Mouse (Mus musculus) inflammation-experienced regulatory T-cells (primary cell): Measurements from ENCODE around the gene Rhox1. TPM values are rescaled to one million over a fixed set of nuclear protein-coding genes. Genes with fewer than 3 reads are reported as not detected.

Source experiments
- polyA plus RNA-seq, 2 experiments: library from polyadenylated mRNA; unstranded; fragments of 100-300 nt; shearing (Covaris generic); gene quantifications; one replicate each; pipeline ENCODE4 v1.2.1; 2017

The Rhox1 gene
- under 1 TPM in 1 of 2 experiments, not detected in 1; 0.54 TPM for polyA plus RNA-seq

DNA sequence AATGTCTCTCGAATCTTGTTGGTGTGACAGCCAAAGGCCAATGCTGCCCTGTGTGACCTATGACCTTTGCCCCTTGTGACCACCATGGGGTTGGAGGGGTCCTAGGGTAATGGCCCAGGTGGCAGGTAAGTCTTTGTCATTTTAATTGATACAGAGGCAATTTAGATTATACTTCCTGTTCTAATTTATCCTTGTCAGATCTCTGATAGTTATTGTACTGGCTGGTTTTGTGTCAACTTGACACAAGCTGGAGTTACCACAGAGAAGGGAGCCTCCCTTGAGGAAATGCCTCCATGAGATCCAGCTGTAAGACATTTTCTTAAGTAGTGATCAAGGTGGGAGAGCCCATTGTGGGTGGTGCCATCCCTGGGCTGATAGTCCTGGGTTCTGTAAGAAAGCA lies at the start of gene Rhox1:
TSS of gene Rhox1 (minus strand) at position 101 of the 400 bp plus-strand sequence.

DNA sequence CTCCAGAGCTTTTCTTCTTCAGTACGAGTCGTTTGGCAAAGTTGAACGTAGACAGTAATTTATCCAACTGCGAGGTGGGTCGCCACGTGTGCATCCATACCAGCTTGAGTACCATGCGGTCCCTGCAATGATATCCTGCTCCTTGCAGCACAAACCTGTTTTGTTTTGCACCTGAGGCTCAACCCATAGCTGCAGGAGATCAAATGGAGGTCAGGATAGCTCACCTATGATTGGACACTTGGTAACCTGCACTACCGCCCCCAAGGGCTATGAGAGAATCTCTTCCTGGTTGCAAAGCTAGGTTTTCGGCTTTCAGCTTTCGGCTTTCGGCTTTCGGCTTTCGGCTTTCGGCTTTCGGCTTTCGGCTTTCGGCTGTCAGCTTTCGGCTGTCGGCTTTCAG lies 43.0 kb upstream of the Rhox1 start, which contains the start of gene Rhox4a:
TSS of gene Rhox4a (plus strand) at position 301 of the 400 bp plus-strand sequence.

DNA sequence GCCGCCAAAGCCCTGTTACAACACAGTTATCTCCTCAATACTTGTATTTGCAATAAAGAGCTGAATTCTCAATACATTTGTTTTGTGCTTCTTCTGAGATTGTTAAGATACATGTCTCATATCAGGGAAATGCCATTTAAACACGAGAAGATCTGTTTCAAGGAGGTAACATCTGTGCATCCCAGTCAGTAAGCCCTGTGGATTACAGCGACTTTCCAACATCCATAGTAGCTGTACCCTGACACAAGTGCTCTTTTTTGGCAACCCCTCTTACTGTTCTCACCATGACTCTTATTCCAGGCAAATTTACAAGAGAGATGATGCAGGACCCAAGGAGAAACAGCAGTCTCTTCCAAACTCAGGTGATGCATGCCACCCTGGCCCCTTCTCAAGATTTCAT lies 27.6 kb upstream of the Rhox1 start, which contains the start of gene Rhox3a:
TSS of gene Rhox3a (plus strand) at position 301 of the 400 bp plus-strand sequence.

DNA sequence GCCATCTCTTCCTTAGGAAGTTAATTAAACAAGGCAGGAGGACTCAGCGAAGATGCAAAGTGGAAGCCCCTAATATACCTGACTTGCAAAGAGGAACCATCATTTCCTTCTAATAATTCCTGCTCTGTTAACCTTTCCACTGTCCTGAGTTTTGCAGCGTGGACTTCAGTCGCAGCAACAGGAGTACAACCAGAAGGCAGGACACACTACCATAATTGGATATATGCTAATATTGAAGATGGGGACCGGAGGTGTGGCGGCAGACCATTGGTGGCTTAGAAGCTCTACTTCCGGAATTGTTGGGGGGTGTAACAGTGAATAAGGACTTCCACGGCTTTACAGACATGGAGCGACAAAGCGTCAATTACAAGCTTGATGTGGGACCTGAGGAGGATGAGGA lies 22.6 kb upstream of the Rhox1 start, which contains the start of gene Rhox2a:
TSS of gene Rhox2a (plus strand) at position 301 of the 400 bp plus-strand sequence.

DNA sequence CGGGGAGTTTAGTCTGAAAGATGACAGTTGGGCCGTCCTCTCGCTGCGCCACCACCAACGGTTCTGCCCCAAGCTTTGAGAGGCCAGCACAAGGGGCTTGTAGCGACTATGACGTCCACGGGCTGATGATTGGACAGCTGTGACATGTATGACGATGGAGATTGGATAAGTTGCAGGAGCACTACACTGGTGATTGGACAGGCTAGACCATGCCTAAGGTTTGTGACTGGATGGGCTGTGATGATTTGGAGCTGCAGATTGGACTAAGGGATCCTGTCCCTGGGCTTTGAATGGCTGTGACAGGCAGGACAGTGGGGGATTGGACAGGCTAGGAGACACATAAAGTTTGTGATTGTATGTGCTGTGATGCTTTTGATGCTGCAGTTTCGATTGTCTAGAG lies 11.1 kb downstream of the Rhox1 start, which contains the start of gene Gm9:
TSS of gene Gm9 (minus strand) at position 101 of the 400 bp plus-strand sequence.

DNA sequence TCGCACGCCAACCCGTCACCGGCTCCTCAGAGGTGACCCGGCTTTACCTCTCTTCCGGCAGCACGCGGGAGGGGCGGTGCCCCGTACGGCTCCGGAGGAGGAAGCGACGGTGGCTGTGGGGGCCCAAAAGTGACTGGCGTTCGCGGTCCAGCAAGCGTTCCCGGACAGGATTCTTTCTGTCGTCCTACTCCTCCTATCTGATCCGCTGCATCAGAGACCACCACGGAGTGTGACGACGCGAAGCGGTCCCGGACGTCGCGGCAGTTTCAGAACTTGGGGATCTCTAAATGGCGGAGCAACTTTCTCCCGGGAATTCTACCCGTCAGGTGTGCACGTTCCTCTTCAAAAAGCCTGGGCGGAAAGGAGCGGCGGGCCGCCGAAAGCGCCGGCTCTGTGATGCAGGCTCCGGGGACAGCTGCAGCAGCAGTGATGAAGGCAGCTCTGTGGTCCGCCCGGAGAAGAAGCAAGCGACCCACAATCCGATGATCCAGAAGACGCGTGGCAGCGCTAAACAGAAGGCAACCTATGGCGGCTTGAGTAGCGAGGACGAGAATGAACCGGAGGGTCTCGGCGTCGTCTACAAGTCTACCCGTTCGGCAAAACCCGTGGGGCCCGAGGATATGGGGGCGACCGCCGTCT lies 30.8 kb downstream of the Rhox1 start, which contains the start of the genes Ndufa1 and Rnf113a1:
TSS of gene Ndufa1 (minus strand) at position 59 of the 639 bp plus-strand sequence.
TSS of gene Rnf113a1 (plus strand) at position 141 of the 639 bp plus-strand sequence.

DNA sequence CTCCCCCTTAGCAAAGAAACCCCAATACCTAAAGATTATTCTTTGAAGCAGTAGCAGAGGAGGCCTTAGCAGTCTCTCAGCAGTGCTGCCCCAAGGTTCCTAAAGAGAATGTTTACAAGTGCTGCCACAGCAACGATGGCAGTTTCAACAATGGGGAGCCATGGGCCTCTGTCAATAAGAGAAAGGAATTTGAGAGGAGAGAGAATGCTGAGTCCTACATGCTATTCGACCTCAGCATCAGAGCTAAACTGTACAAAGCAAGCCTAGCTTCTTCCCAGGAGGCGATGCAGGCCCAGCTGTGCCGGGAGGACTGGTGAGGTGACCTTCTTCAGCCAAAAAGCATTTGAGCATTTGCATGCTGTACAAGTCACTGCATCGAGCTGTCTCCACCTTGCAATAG lies 53.3 kb downstream of the Rhox1 start, which contains the start of gene Akap14:
TSS of gene Akap14 (minus strand) at position 101 of the 400 bp plus-strand sequence.

Other genes starting within 250 kb of the Rhox1 start
- gene Sept6, start 230.5 kb downstream of the Rhox1 start, polyA plus RNA-seq, result 100 to 1,000 TPM; 106 to 138 TPM
- not detected for gene Sowahd, start 173.4 kb downstream of the Rhox1 start, polyA plus RNA-seq
- gene Rpl39, start 136.9 kb downstream of the Rhox1 start, polyA plus RNA-seq, result 100 to 1,000 TPM; 328 to 386 TPM
- 10 to 100 TPM; 14.1 to 25.5 TPM for gene Upf3b, start 111.9 kb downstream of the Rhox1 start, polyA plus RNA-seq
- 10 to 100 TPM; 17.7 to 21.1 TPM for gene Nkap, start 95.5 kb downstream of the Rhox1 start, polyA plus RNA-seq
- under 1 TPM; 0.20 to 0.21 TPM for gene Akap14, start 53.4 kb downstream of the Rhox1 start, polyA plus RNA-seq
- 100 to 1,000 TPM; 204 to 213 TPM for gene Ndufa1, start 31.1 kb downstream of the Rhox1 start, polyA plus RNA-seq
- gene Rnf113a1, start 31.0 kb downstream of the Rhox1 start, polyA plus RNA-seq, result 10 to 100 TPM in 1 of 2 experiments, 1 to 10 TPM in 1; 7.4 to 12.5 TPM
- gene Gm9, start 11.2 kb downstream of the Rhox1 start, polyA plus RNA-seq, result not detected
- not detected for gene Rhox2a, start 22.7 kb upstream of the Rhox1 start, polyA plus RNA-seq
- gene Rhox3a, start 27.7 kb upstream of the Rhox1 start, polyA plus RNA-seq, result not detected
- gene Rhox4a, start 43.1 kb upstream of the Rhox1 start, polyA plus RNA-seq, result not detected
- not detected for gene Rhox3a2, start 157.8 kb upstream of the Rhox1 start, polyA plus RNA-seq
- gene Rhox4a2, start 168.6 kb upstream of the Rhox1 start, polyA plus RNA-seq, result under 1 TPM in 1 of 2 experiments, not detected in 1; 0.71 TPM
- not detected for gene Rhox2b, start 189.8 kb upstream of the Rhox1 start, polyA plus RNA-seq
- gene Rhox4b, start 210.2 kb upstream of the Rhox1 start, polyA plus RNA-seq, result 1 to 10 TPM in 1 of 2 experiments, not detected in 1; 1.8 TPM
- not detected for gene Rhox2c, start 231.4 kb upstream of the Rhox1 start, polyA plus RNA-seq
- 1 to 10 TPM in 1 of 2 experiments, not detected in 1; 1.5 TPM for gene Rhox3c, start 236.3 kb upstream of the Rhox1 start, polyA plus RNA-seq